Mouse (Mus musculus): ENCODE data around the gene Cluap1. TPM values are rescaled to one million over a fixed set of nuclear protein-coding genes. Genes with fewer than 3 reads are reported as not detected.

Gene Cluap1
- total RNA-seq (2023; ENCODE audit: inconsistent age), result 27.2 to 33.3 TPM (median 30.2 TPM) in 4 replicates

DNA sequence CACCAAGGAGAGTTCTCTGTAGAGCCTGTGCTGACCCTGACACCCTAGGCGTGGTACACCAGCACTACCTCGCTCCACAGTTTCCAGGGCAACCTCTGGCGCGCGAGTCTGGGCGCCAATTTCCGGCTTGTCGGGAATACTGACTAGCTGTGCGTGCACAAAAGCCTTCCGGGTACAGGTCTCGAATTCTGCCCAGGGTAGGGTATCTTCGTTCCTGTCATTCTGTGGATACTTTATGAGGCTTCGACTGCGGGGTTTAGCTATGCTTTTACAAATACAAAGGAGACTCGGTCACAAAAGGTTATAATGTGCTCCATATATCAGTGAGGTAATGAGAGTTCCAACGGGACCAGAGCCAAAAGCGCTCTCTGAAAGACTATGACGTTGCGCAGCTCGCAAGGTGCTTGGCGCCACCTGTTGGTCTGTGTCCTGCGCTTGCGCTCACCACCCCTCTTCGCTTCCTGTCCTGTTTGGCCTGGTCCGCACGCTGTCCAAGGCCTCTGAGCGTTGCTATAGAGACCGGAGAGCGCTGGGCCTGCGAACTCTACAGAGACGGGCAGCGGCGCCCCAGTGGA lies at the start of gene Cluap1, which contains the start of gene 1700037C18Rik:
Gene Cluap1, plus strand, starts transcription at position 265 of the 575 bp plus-strand sequence.
Gene 1700037C18Rik, minus strand, starts transcription at position 153 of the 575 bp plus-strand sequence.

DNA sequence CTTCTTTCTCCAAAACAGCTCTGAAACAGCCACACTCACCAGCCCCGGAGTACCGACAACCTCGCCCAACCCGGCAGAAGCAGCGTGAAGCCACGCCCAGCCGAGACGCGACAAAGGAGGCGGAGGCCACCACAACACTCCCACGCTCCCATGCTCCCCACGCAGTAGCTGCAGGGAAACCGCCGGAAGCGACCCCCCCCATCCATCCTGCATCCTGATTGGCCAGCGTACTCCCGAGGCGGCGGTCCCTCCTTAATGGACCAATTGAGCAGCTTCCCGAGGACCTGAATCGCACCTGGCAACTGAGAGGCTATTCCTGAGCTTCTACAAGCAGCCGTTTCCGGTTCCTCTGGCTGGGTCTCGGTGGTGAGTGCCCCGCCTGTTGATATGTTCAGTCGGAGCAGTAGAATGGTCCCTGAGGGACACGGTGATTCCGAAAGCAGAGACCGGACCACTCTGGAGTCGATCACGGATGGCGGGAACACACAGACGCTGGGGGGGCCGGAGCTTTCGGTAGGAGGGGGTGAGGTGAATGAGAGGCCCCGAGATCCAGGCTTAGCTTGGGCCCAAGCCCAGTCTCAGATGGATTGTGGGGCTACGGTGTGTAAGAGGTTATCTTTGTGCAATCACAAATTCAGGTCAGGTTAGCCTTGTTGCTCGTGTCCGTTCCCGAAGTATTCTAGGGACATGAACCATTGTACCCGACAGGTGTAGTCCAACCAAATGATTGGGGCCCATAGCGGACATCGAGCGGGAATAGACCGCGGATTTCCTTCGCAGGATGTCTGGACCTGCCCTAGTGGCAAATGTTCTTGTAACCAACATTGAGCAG lies 36.2 kb upstream of the Cluap1 start, which contains the start of gene Naa60:
Gene Naa60, plus strand, starts transcription at position 160 of the 832 bp plus-strand sequence.

DNA sequence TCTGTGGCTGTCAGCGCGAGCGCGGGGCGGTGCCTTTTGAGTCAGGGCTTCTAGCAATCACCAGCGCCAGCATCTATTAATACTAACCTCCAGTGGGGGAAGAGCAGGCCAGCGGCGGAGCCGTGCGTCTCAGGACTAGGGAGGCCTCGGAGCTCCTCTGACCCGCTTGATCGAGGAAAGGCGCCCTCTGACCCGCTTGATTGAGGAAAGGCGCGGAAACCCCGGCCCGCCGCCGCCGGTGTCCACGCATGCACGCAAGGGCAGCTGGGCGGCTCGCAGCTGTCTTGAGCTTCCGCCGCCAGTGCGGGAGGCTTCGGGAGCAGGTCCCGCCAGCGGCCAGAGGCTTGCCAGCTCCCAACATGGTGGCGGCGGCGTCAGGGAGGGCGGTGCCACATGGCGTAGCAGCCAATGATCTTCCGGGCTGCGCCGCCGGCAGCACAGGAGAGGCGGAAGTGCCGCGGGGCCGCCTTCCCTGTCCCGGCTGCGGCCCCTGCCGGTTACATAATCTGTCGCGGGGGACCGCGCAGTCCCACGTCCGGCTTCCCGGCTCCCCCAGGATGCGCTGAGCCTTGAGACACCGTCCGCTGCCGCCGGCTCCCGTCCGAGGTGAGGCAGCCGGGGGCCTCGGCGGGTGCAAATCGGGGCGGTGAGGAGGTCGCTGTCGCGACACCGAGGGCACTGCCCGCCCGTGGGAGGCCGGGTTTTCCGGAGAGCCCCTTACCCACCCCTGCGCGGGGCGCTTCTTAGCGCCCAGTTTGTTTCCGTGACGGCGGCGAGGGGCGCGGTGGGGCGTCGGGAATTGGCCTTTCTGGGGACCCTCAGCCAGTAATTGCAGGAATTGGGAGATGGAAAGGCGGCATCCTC lies 24.2 kb upstream of the Cluap1 start, which contains the start of the genes Zfp597 and Gm20695:
Gene Zfp597, minus strand, starts transcription at position 361 of the 864 bp plus-strand sequence.
Gene Gm20695, plus strand, starts transcription at position 448 of the 864 bp plus-strand sequence.

DNA sequence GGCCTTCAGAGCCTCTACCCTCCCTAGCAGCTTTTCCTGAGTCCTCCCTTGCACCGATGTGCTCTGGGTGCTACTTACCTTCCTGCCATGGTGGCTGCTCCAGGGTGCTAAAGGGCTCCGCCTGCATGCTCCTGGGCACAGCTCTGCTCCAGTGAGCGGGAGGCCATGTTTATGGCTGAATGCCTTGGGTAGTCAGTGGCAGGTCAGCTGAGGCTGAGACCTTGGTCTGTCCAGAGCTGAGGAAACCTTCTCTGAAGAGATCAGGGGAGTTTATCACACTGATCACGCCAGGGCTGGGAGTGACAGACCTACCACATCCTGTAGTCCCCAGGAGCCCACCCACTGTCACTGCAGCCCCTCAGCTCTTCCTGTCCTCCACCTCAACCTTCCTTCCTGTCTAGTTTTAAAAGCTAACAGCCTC lies 67.7 kb downstream of the Cluap1 start, which contains the start of gene Nlrc3:
Gene Nlrc3, minus strand, starts transcription at position 382 of the 421 bp plus-strand sequence.

Other genes with a start within 250 kb of the Cluap1 start
- gene Mefv, start 190.7 kb upstream of the Cluap1 start, total RNA-seq (2023; ENCODE audit: inconsistent age), result not detected in 4 replicates
- gene Zfp263, start 164.7 kb upstream of the Cluap1 start, total RNA-seq (2023; ENCODE audit: inconsistent age), result 64.0 to 68.5 TPM (median 65.1 TPM) in 4 replicates
- gene Olfr15, start 77.9 kb upstream of the Cluap1 start, total RNA-seq (2023; ENCODE audit: inconsistent age), result not detected in 4 replicates
- gene Zfp174, start 61.5 kb upstream of the Cluap1 start, total RNA-seq (2023; ENCODE audit: inconsistent age), result 0.45 to 0.80 TPM (median 0.63 TPM) in 4 replicates
- 76.2 to 90.4 TPM (median 87.0 TPM) in 4 replicates for gene Naa60, start 36.4 kb upstream of the Cluap1 start, total RNA-seq (2023; ENCODE audit: inconsistent age)
- 25.5 to 30.6 TPM (median 29.4 TPM) in 4 replicates for gene Zfp597, start 24.2 kb upstream of the Cluap1 start, total RNA-seq (2023; ENCODE audit: inconsistent age)
- 1.00 TPM in 1 of 4 replicates, not detected in the others for gene Gm20695, start 24.2 kb upstream of the Cluap1 start, total RNA-seq (2023; ENCODE audit: inconsistent age)
- 6.5 to 12.6 TPM (median 11.0 TPM) in 4 replicates for gene 1700037C18Rik, start 112 bp upstream of the Cluap1 start, total RNA-seq (2023; ENCODE audit: inconsistent age)
- gene Nlrc3, start 67.8 kb downstream of the Cluap1 start, total RNA-seq (2023; ENCODE audit: inconsistent age), result 31.7 to 36.6 TPM (median 33.7 TPM) in 4 replicates
- gene Slx4, start 95.0 kb downstream of the Cluap1 start, total RNA-seq (2023; ENCODE audit: inconsistent age), result 93.2 to 106 TPM (median 99.4 TPM) in 4 replicates
- gene Dnase1, start 128.1 kb downstream of the Cluap1 start, total RNA-seq (2023; ENCODE audit: inconsistent age), result not detected in 4 replicates
- 65.5 to 76.5 TPM (median 73.1 TPM) in 4 replicates for gene Trap1, start 169.0 kb downstream of the Cluap1 start, total RNA-seq (2023; ENCODE audit: inconsistent age)

Data from B cell, adult (primary cell).